Mouse (Mus musculus): ENCODE measurements around the gene Wdr13.

DNA sequence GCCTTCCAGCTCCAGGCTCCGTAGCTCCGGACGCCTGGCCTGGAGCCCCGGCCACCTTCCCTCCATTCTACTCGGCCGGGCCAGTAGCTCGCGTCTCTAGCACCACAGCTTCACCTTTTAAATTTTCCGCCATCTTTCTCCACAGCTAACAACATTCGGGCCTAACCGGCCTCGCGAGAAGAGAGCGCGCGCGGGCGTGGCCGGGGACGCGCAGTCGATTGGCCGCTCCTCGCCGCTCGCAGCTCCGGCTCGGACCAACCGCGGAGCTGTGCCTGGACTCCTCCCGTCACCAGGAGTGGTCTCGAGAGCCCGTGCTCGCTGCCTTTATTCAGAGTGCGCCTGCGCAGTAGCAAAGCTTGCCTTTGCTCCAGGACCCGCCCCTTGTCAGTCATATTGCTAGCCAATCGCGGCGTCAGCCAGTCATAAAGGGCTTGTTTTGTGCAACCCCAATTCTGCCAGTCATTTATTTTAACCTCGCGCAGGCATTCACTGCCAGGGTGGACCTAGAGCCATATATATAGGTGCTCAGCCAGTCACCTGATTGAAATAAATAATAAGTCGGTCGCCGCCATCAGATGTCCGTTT is 58.2 kb downstream of the Wdr13 start, which contains the start of gene Suv39h1:
- TF ChIP-seq EP300 (IDR thresholded peaks at IDR 0.05; ENCODE audit: insufficient read depth, low read depth, low read length) (no peak), CTCF (IDR thresholded peaks at IDR 0.05; ENCODE audit: low read depth, low read length) (no peak), POLR2A (IDR thresholded peaks at IDR 0.05; ENCODE audit: insufficient read depth, low read length) (no peak)

Measured in ES-Bruce4 (cell line).